Mouse (Mus musculus) retina, embryonic 14.5 days (tissue): ENCODE data around the gene Lrp6.
A peak's percentile ranks its signal among the peaks of the same experiment; 100 is the strongest.

Experiments
- DNase-seq: peaks from one replicate; pipeline ENCODE4 v3.0.0-alpha.2; 2015; ENCODE audit warnings: low spot score

Gene Lrp6

DNA sequence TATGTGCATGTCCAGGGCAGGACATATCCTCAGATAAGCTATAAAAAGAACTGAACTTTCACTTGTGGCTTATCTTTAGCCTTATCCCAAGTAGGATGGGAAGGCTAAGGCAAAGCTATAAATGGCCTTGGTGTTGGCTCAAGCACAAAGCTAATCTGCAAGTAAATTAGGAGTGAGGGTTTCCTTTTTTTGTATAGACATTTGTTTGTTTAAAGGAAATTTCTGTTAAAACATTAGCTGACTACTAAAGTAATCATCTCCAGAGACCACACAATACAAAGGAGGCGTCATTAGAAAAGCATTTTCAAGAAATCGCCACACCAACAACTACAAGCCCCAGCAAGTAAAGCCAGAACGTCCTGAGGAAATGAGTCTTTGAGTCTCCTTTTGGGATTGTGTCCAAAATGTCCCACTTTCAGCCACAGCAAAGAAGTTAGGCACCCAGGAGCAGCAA, 8.6 kb upstream of the Lrp6 start:
- no peak for DNase-seq

DNA sequence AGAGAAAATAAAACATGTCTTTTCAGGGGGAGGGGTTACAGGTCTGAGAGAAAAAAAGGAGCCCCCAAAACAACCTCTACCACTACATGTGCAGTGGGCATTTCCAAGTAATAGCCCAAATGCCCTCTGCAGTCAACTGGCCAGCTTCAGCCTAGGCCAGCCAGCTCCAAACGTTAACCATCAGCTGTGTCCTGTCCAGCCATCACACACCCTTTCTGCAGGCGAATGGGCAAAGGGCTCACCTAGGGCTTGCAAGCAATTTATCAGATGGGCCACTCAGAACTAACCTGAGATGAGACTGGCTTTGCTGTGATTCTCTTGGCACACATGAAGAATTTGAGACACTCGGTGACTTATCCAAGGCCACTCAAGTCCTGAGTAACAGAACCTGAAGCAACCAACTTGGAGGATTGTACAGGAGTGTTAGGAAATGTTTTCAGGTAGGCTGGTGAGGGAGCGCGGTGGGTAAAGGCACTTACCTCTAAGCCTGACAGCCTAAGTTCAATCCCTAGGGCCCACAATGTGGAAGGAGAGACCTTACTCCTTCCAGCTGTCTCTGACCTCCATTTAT, 1.3 kb upstream of the Lrp6 start:
- DNase-seq, result no peak

DNA sequence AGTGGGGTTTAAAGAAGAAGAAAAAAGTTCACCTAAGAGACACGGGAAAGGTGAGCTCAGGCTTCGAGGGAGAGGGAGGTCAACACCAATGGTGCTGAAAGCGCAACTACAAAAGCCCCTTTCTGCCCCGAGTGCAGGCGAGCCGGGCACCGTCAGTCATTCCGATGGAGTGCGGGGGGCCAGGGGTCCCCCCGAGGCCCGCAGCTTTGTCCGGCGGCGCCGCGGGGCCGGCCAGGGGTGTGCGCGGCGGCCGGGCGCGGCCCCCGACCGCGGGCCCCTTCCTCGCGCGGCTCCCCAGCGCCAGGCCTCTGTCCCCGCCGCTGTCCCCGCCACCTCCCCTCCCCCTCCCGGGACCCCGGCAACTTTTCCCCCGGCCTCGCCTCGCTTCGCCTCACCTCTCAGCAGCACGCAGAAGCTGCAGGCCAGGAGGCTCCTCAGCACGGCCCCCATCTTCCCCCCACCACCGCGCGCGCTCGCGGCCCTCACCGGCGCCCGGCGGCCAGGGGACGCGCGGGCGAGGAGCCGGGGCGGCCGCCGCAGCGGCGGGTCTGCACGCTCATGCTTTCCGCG, 432 bp downstream of the Lrp6 start:
- DNase-seq, result peak; percentile 43

DNA sequence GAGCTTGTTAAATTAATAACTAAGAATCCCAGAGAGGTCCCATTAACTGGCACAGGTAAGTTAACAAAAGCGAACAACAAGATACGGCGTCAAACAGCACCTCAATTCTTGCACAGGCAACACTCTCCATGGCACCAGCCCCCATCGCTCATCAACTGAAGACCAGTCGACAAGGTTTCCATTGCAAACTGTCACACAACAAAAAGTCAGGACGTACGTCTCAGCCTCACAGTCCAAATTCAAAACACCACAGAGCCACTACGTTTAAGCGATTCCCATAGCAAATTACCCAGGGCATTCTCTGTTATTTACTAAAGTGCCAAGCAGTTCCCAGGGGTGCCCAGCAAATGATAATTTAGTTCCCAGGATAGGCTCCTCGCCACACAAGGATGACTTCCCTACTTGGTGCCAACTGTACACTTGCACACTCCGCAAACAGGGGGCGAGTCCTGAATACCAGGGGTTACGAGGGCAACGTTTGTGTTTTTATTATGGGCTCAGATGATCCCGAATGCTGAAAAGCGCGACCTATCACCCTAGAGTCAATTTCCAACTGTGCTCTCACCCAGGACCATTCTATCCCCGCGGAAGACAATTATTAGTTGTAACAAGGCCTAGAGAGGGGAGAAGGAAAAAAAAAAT, 1.0 kb downstream of the Lrp6 start:
- no peak for DNase-seq

DNA sequence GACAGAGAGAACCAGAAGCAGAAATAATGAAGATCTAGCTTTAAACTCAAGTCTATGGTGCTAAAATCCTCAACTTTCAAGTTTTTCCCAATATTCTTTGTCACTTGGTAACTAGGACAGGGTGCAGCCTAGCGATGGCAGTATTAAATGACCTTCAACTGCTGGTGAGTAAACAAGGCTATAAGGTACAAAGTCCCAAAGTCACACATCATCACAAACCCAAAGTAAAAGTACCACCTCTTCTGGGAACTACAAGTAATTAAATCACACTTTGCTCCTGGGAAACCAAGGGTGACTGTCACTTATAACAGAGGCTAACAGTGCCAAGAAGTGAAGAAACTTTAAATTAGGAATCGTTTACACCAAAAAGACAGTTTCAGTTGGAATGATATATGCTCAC, 2.2 kb downstream of the Lrp6 start:
- DNase-seq, result no peak

DNA sequence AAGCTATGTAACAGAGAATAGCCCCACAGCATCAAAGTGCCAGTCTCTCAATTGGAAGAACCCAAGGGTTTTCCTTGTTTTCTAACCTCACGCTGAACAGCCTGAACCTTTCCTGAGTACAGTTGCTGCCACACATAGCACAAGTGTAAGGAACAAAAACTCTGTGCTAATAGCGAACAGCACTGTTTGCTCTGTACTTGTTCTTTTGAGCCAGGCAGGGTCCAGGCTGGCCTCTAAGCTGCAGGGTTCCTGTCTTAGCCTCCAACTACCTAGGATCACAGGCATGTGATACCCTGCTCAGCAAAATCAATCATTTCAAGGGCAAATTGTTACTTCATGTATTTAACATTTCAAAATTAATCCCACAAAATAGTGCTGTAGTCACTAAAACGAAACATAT, 7.1 kb downstream of the Lrp6 start:
- DNase-seq, result no peak

DNA sequence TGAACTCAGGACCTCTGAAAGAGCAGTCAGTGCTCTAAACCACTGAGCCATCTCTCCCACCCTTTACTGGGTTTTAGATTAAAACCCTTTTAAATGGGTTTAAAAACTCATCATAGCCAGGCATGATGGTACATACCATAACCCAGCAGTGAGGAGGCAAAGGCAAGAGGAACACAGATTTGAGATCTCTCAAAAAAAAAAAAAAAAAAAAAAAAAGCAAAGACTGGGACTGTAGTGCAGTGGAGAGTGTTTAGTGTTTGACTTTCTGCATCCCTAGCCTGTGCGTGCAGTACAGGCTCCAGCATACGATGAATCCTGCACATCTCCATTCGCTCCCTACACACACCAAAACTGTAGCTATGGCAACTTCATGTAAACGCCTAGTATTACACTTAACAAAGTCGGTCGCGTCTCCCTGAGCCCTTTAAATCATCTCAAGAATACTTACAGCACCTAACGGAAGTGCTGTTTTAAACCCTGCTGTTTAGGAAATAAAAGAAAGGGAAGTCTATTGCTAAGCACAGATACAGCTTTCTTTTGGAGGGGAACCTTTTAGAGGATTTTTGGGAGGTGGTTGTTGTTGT, 8.1 kb downstream of the Lrp6 start:
- DNase-seq, result no peak

DNA sequence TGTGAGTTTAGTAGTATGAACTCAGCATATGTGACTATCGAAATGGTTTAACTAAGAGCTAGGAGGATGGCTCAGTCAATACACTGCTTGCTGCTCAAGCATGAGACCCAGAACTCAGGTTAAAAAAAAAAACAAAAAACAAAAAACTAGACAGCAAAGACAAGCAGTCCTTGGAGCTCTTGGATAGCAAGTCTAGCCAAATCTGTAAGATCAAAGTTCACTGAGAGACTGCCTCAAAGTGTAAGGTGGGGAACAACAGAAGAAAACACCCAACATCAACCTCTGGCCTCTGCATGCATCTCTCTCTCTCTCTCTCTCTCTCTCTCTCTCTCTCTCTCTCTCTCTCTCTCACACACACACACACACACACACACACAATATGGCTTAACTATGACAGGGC, 9.7 kb downstream of the Lrp6 start:
- no peak for DNase-seq

DNA sequence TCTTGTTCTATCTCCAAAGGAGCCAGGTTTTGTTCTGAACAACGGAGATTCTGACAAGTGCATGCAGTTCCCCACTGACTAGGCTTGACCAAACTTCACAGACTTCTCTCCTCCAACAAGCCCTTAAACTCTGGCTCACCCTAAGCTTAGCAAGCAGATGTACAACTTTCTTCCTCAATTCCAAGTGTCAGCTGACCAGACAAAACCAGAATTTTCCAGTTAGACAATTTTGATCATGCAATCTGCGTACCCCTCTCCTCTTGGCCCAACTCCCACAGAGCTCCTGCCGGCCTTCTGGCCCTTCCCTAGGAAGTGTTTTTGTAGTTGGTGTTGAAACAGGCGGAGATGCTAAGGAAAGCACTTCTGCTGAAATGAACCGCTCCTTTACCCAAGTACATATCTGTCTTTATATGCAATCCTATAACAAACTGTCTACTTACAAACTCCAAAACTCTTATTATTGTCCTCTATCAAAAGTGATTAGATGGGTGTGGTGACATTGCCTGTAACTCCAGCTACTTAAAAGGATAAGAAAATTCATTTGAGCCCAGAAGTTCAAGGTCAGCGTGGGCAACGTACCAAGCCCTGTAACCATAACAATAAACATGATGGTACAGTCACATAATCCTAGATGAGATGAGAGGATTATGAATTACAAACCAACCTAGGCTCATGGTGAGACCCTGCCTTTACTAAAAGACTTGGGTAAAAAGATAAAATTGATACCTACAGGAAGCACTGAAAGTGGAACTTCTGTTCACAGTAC, 10.4 kb downstream of the Lrp6 start:
- no peak for DNase-seq

DNA sequence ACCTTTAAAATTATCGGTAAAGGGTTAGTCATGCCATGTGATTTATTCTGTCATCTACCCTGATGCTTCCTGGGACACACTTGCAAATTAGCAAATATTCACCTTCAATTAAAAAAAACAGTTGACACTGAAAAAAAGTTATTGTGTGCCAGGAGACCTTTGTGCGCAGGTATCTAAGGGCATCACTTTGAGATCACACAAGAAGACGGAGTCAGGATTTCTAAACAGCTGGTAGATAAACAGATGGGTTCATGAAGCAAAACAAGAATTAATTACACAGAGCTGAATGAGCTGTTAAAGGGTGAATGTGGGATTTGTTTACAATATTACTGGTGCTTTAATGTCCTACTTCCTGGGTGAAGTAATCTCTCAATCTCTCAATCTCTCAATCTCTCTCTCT, 11.6 kb downstream of the Lrp6 start:
- DNase-seq, result no peak

DNA sequence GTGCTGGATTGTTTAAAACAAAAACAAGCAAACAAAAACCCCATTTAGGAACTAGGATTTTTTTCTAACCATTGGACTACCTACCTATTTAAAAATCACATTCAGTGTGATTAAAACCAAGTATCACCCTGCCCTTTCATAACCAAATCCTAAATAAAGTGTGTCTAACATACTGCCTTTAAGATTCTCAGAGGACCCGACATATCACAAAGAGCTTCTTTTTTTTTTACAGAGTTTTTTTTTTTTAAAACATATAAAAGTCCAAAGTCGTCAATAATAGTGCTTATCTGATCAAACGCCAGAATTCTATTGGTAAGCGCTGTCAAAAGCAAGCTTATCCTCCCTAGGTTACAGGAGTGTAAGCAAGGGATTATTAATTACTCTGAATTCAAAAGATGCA, 12.5 kb downstream of the Lrp6 start:
- DNase-seq, result no peak

DNA sequence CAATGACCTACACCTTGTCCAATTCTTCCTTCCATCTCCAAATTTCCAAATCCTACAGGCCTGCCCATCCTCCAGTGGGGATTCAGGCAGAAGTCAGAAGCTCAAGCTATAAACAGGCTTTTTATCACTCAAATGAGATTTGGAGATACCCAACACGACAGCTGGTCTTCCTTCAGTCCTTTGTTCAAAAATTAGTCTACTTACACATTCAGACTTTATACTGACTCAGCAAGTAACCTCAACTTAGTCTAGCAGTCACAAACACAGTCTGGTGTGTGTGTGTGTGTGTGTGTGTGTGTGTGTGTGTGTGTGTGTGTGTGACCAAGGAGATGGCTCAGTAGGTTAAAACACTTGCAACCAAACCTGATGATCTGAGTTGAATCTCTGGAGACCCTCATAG, 15.8 kb downstream of the Lrp6 start:
- no peak for DNase-seq

DNA sequence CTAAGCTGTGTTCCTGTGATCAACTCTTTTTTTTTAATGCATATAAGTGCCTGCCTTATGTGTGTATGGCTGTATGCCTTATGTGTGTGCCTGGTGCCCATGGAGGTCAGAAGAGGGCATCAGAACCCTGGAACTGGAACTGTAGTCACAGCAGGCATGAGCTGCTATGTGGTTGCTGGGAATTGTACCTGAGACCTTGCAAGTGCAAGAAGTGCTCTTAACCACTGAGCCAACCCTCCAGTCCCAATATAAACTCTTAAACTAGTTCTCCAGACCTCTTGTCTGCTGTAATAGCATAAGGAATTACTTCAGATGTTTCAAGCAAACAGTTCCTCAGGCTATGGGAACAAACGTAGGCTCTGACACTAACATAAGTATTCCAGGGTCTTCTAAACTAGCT, 16.4 kb downstream of the Lrp6 start:
- no peak for DNase-seq

DNA sequence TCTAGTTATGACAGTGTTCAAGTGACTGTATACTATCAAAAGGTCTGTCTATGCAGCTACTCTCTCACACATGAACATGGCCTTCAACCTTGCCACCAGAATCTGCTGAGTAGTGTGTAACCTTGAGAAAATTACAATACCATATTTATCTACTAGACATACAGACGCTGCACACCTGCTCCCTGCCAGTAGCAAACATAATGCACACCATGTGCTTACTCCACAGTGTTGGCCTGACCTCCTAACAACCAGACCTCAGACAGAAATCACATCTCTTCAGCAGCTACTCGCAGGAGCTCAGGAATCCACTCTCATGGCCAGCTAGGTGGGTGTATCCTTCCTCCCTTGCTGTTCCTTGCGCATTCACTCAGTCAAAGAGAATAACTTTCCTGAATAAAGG, 21.9 kb downstream of the Lrp6 start:
- DNase-seq, result no peak

DNA sequence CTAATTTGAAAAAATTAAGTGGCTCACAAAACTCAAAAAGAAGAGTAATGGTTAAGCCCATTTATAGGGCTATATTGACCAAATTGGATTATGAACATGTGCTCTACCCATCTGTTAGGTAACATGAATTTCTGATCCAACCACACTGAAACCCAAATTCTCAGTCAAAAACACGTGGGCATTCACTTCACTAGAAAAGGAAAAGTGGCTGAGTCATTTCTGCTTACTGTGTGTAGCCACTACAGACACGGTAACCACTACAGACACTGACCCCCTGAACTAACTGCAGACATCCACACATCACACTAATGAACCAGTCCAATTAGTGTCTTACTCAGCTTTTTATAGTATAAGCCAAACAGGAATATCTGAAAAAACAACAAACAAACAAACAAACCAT, 22.7 kb downstream of the Lrp6 start:
- DNase-seq, result no peak

DNA sequence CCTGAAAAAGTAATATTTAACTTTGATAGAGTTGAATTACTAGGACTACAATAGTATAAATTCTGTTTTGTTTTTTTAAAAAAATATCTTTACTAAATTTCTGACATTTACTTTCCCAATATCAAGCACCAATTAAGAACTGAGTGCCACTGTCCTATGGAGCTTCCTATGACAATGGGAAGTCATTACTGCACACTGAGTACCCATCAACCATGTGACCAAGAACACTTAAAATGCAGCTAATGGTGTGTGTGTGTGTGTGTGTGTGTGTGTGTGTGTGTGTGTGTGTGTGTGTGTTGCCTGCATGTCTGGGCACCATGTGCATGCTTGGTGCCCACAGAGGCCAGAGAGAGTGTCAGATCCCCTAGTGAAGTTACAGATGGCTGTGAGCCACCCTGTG, 23.2 kb downstream of the Lrp6 start:
- no peak for DNase-seq

DNA sequence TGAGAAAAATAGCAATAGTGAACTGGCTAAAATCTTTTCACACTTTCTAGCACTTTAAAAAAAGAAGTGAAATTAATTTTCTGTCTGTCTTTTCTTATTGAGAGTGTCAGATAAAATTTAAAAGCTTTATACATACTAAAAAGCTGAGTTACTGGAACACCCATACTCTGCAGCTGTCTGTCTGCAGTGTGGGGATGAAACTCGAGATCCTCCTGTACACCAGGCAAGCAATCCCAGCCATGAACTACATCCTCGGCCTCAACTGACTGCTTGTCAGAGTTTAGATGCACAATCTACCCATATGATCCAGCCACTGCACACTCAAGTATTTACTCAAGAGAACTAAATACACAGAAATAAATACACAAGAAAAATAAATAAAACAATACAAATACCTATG, 24.4 kb downstream of the Lrp6 start:
- DNase-seq, result no peak

DNA sequence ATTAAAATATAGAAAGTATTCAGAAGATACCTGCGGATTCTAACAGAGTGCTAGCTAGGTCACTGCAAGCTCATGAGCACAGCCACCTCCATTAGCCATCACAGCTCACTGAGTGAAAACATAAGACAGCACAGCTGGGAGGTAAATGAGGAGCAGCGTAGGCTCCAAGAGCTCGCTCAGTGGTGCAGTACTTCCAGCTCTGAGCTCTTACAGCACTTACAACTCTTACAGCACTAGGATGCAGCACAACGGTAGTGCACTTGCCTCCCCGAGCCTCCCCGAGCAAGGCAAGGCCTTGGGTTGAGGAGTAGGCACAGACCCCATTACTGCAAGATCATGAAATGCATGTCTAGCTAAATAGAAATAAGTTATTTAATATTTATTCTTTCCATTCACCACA, 26.6 kb downstream of the Lrp6 start:
- DNase-seq, result peak; percentile 39

DNA sequence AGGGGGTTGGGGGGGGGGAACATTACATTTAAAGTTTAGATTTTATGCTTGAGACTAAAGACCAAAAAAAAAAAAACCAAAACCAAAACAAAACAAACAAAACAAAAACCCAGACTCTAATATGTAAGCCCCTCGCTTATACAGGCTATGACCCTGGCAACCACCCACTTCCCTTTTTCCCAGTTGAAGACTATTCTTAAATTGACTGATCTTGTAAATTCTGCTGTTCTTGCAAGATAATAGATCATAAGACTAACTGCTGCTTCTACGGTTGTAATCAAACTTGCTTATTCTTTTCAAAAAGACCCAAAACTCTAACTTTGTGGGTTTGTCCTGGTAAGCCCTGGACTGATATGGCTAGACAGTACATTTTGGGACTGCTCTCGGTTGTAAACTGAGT, 27.3 kb downstream of the Lrp6 start:
- no peak for DNase-seq

DNA sequence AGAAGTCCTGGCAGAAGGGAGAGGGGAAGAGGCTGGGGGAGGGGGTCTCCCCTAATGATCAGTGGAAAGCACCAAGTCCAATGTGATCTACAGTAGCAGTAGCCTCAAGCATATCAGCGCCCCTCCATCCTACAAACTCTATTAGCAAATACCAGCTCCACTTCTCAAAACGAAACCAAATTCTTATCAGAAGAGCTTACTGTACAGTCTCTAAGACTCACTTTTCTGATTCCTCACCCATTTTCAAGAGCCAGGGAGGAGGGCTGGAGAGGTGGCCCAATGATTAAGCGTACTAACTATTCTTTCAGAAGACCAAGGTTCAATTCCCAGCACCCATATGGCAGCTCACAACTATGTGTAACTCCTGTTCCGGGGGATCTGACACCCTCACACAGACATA, 28.0 kb downstream of the Lrp6 start:
- DNase-seq, result no peak

DNA sequence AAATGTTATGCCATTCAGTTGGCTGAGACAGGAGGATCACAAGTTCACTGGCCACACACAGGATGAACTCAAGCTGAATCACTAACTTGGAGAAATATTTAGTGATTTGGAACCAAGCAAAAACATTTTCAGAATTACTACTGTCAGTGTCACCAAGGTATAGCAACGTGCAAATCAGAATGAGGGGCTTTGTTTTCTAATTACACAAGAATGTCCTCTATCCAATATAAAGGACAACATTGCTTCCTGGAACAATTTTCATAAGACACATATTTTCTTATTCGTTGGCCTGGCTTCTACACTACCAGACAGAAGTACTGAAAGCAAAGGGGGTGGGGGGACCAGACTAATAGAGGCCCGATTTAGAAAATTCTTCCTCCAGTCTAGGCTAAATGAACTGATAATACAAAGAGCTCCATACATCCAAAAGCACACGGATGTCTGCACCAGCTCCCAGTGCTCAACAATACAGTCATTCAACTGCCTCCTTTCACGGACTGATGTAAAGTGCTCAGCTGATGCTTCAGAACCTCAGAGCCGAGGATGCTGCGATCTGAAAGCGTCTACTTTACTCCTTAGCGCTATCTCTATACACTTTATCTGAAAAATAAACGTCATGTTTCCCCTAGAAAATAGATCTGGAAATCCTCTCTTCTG, 29.2 kb downstream of the Lrp6 start:
- DNase-seq, result no peak

DNA sequence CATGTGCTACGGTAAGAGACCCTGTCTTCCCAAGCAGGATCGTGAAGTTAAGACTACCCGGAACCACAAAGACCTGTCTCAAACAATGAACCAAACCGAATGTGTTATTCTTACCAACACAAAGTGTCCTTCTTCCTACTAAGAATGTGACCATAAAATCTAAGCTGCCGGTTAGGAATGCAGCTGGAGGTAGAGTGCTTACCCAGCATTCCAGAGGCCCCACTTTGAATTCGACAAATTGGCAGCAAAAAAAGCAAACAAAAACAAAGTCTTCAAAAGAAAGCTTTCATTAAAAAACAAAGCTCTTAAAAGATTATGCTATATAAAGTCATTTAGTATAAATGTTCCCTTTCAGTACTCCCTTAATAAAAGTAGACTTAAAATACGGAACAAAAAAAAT, 31.6 kb downstream of the Lrp6 start:
- no peak for DNase-seq
